Mouse (Mus musculus) MEL (cell line): Measurements from ENCODE around the gene 1700003H04Rik.

Experiments used
- CTCF ChIP-seq, 3 experiments: IDR thresholded peaks in 2 of 3; conservative IDR thresholded peaks in 1 of 3; 2 replicates each; pipeline ENCODE4 v1.5.1; 2011 to 2012; ENCODE audit warnings: low read length in 3 of 3, low read depth in 2 of 3, mild to moderate bottlenecking in 2 of 3, improper control_type of control experiment in 1 of 3, inconsistent platforms in 1 of 3, mixed read lengths in 1 of 3, moderate library complexity in 1 of 3; ENCODE audit not compliant: control insufficient read depth in 1 of 3, insufficient read depth in 1 of 3, poor library complexity in 1 of 3, severe bottlenecking in 1 of 3
- POLR2A ChIP-seq, 2 experiments: IDR thresholded peaks; 2 replicates each; pipeline ENCODE4 v1.6.1; 2011 to 2012; ENCODE audit warnings: low read length in 2 of 2, mild to moderate bottlenecking in 2 of 2, control low read depth in 1 of 2, improper control_type of control experiment in 1 of 2, low read depth in 1 of 2, moderate library complexity in 1 of 2; ENCODE audit not compliant: control insufficient read depth in 1 of 2, insufficient read depth in 1 of 2, poor library complexity in 1 of 2
- POLR2AphosphoS2 ChIP-seq: IDR thresholded peaks from 2 replicates; pipeline ENCODE4 v1.6.1; 2011; ENCODE audit warnings: low read length, improper control_type of control experiment
- UBTF ChIP-seq: IDR thresholded peaks from 2 replicates; pipeline ENCODE4 v1.6.1; 2012; ENCODE audit warnings: low read depth, mild to moderate bottlenecking, inconsistent platforms, low read length, improper control_type of control experiment, moderate library complexity, borderline replicate concordance; ENCODE audit not compliant: insufficient read depth

- TF ChIP-seq POLR2A (IDR thresholded peaks at IDR 0.05; ENCODE audit: control insufficient read depth in 1 of 2, insufficient read depth in 1 of 2, low read depth in 1 of 2, low read length in 2 of 2, poor library complexity in 1 of 2), result no peak
- TF ChIP-seq UBTF, result no peak
- no peak for TF ChIP-seq POLR2AphosphoS2
- TF ChIP-seq CTCF (IDR thresholded peaks at IDR 0.05 in 2 of 3, conservative IDR thresholded peaks at IDR 0.05 in 1 of 3; ENCODE audit: control insufficient read depth in 1 of 3, insufficient read depth in 1 of 3, low read depth in 2 of 3, low read length in 3 of 3, poor library complexity in 1 of 3, severe bottlenecking in 1 of 3), result no peak
These were observed 25.2 kb upstream of the 1700003H04Rik start for GRCm38 (mm10) chr3:124606021-124606517.
